Mouse (Mus musculus) thymus, postnatal 25 days (tissue): Measurements from ENCODE around the gene Gtf2h4.

ENCODE experiments used
- DNase-seq: peaks from one replicate; pipeline ENCODE4 v3.0.0; 2022

The Gtf2h4 gene

DNA sequence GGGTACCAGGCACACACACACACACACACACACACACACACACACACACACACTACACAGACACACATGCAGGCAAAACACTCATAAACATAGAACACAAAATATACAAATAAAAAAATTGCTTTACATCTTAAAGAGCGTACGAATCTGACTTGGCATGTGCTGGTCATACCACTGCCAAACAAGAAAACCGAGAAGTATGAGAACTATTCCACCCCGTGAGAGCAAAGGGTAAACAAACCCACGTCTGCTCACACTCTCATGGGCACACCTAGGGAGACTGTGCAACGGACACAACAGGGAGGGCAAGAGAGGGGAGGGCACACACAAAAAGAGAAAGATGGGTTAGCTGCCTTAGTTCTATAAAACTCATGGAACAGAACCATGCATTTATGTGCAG lies 23.2 kb upstream of the Gtf2h4 start:
- no peak for DNase-seq

DNA sequence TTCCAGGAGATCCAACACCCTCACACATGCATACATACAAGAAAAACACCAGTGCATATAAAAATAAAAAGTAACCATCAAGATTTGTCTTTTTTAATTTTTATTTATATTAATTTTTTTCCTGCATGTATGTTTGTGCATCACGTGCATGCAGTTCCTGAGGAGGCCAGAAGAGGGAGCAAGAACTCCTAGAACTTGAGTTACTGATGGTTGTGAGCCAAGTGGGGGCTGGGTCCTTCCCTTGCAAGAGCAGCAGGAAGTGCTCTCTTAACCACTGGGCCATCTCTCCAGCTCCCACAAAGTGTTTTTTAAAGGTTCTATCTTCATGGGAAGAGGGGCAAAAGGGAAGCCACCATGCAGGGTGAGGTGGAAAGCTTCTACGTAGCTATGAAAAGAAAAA lies 21.8 kb upstream of the Gtf2h4 start:
- peak; percentile 50 for DNase-seq

DNA sequence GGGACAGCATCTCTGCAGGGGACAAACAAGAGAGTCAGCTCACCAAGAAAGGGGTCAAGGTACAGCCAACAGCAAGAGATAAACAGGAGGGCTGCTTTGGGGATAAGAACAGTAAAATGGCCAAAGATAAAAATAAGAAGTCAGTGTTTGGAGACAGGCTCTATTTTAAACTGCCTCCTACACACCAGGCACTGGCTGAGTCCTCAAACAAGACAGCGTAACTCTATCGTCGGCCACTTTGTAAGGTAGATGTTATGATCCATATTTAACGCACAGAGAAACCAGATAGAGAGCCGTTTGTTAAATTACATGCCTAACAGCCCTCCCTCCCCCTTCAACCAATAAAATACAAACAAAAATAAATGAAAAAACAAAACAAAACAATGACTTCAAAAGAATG lies 20.4 kb upstream of the Gtf2h4 start:
- DNase-seq = no peak

DNA sequence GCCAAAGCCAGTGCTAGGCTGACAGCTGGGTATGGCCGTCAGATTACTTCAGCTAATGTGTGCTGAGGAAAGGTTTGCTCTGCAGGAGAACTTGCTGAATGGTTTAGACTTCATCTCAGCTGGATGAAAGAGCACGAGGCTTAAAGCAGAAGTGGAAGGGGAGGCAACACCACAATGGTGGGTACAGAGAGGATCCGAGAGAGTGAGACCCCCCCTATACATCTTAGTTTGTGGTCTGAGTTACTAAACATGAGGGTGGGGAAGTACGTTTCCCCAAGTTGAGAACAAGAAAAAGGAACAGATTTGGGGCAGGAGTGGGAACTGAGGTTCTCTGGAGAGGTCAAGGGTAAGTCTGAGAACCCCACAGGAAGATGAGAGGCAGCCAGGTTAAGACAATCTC lies 18.8 kb upstream of the Gtf2h4 start:
- no peak for DNase-seq

DNA sequence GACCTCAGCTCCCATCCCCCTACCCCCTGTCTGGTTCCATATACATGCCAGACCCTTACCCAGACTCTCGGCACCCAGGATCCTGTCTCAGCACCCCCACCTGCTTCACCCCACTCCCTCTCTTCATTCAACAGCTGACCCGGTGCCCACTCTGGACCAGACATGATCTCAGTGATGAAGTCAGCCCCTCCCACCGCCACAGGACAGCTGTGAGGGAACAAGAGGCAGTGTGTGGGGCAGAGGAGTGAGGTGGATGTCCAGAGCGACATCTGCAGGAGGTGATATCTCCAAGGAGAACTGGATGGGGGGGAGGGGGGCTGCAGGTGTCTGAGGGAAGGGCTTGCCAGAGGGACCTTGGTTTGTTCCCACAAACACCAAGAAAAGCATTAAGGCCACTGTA lies 18.3 kb upstream of the Gtf2h4 start:
- DNase-seq = no peak

DNA sequence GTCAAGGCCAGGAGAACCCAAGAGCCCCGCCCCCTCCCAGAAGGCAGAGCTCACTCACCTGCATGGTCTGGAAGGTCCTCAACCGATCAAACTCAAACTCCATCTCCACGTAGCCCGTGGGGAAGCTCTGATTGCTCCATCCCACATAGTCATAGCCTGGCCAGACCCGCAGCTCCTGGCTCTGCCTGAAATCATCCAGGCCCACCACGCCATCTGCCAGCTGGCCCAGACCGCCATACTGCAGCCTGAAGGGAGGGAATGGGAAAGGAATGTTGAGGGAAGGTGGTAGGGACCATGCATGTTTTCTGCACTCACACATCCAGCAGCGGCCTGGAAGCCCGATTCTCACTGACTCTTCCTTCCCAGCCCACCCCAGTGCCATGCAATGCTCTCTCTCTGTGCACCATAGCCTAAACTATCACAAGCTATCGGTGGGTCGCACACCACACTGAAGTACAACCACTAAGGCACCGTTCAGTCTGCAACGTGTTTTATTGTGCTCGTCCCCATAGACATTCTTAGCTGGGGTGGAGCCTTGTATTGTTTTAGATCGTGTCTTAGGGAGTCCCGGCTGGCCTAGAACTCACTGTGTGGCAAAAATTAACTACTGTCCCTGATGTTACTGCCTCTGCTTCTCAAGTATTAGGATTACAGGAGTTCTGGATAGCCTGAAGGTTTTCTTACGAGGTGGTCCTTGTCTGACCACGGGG lies 16.6 kb upstream of the Gtf2h4 start:
- DNase-seq = no peak

DNA sequence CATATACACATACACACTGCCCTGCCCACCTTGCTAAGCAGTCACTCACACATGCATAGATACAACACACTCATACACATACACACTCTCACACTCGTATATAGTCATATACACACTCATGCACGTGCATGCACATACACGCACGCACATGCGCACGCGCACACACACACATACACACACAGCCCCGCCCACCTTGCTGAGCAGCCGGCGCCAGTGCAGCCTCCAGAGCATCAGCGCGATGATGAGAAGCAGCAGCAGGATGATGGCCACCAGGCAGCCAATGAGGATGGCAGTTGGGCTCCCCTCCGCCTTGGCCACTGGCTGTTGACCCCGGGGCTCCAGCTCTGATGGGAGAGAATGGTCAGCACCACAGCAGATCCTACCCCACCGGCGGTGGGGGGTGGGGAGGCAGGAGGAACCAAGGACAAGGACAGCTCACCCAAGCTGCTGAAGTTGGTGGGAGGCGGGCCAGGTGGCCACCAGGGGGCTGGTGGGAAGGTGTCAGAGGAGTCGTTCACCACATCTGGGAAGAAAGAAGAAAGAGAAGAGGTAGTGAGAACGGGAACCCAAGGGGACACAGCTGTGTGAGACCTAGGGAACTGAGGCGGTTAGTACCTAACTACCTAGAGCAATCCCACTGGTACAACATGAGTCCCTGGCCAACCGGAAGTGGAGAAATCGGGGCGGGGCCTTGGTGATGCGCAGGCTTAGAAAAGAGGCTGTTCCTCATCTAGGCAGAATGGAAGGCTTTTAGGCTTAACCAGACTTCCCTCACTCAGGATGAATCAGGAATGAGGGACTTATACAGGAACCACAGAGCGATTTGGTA lies 15.0 kb upstream of the Gtf2h4 start:
- DNase-seq = peak; percentile 50

DNA sequence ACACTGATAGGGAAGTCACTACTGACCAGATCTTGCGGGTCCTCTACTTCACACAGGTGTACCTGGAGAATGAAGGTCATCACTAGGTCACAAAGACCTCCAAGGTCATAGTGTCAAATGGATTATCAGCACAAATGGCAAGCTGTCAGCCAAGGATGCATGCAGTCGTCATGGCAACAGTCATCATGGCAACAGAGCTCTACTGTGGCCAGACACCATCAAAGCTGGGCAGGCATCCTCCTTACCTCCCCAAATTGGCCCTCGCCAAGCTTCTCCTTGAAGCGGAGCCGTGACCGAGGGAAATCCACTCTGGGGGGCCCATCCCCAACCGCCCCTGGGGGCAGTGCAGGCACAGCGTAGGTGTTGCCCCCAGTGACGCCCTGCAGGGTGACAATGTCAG lies 11.5 kb upstream of the Gtf2h4 start:
- no peak for DNase-seq

DNA sequence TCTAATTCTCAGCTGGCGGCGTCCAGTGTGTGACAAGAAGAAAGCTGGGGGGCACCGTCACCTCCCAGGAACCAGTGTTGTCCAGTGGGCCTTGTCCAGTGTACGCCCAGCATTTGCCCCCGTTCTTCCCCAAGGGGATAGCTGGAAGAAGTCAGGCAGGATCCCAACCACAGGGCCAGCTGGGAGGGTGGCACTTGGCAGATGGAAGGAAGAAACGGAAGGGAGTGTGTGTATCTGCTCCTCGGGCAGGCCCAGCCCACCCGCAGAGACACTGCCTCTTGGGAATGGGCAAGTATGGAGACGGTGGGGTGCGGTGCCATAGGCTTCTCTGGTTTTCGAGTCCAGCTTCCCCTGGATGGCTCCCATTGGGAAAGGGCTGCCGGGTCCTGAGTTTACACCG lies 8.4 kb upstream of the Gtf2h4 start:
- no peak for DNase-seq

DNA sequence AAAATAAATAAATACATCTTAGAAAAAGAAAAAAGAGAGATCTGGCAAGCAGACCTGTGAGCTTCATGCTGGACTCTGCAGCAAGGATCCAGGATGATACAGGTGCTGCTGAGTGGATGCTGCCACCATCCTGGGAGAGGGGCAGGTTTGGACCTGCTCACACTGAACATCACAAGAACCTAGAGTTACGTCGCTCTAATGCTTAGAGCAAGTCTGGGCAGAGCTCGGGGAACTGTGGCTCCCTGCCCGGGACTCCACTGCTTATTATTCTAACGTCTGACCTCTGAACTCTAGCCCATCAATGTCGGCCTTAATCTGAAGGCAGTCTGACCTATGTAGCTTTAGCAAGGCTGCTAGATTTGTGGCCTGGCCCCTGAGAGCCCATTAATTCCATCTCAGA lies 7.1 kb upstream of the Gtf2h4 start:
- no peak for DNase-seq

DNA sequence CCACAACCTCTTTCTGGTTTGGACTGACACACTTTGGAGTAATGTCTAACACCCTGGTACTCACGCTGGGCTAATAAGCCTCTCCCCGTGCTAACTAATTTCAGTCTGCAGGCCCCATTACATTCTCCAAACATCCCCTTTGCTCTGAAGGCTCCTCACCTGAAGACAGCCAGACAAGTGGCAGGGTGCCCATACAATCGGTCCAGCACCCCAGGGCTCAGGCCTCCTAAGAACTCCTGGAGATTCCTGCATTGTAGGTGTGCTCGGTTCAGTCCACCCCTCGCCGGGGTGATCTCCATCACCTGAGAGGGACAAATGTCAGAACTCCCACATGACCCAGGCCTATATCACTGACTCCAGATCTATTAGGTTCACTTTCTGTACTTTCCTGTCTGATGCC lies 1.0 kb downstream of the Gtf2h4 start:
- DNase-seq = peak; percentile 54

DNA sequence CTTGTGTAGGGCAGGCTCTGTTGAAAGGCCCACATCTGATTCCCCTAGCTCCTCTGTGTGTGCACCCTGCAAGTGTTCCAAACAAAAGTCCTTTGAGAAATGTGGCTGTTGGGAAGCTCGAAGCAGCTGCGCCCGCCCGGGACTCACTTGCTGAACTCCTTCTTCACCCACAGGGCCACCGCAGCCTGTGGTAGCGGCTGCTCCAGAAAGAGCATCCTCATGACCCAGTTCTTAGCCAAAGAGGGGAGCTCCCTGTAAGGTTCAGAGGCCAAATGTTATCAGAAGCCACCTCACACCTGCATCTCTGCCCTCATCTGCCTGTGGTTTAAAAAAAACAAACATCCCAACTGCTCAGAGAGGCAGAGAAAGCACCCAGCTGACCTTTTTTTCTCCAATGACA lies 1.7 kb downstream of the Gtf2h4 start:
- DNase-seq = peak; percentile 80

DNA sequence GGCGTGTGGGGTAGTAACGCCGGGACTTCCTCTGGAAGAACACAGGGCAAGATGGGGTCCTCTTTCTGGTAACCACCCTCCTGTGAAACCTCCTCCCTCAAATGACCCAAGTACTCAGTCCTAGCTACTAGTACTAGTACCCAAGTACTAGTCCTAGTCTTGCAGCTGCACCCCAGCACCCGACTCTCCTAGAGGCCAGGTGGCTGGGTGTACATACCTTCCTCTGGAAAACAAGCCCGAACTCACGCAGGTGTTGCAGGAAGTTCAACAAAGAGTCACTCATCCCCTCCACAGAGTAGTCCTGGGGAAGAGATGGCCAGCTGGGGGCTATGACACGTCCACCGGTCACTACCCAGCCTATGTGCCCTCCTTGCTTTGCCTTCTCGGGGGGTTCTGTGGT lies 3.8 kb downstream of the Gtf2h4 start:
- peak; percentile 51 for DNase-seq

DNA sequence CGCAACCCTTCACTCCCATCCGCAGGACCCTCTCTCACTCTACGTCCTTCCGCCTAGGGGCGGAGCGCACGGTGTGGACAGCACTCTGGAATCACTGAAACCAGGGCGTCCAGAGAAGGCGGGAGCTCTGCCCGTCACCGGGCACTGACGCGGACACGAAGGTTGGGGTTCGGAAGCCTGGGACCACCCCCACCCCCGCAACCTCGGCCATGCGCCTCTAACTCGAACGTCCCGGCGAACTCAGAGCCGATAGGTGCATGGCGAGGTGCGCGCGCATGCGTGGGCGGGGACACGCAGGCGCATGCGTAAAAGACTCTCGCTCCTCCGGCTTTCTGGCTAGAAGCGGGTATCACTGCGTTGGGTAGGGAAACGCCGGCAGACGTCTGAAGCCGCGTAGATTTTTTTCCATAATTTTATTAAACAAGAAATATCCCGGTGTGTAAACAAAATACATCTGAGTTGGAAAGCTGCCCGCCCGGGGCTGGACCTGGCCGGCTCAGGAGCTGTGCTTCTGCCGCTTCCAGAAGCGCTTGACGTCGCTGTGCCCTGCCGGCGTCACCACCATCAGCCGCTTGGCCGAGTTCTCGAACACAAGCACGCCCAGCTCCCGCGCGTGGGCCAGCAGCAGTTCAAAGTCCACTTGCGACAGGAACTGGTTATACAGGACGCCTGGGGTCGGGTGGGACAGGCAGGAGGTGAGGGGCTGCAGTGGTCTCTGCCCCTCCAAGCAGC lies 6.0 kb downstream of the Gtf2h4 start, which contains the start of gene Vars2:
Gene Vars2, minus strand, starts transcription at position 259 of the 732 bp plus-strand sequence.
- DNase-seq = peak; percentile 98

DNA sequence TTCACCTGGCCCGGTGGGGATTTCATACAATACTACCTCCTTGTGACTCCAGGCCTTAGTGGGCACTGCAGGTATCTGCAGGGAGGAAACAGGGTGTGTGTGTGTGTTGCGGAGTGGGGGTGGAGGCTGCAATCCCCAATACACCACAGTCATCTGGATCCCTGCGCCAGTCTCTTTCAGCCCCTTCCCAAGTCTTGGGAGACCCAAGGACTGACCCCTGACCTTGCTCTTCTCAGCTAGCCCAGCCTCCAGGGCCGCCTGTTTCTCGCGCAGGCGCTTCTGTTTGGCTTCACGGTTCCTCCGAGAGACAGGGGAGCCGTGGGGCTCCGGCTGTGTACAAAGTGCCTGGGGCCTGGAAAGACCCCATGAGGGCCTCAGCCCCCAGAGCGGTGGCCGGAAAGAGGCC lies 6.7 kb downstream of the Gtf2h4 start:
- no peak for DNase-seq

DNA sequence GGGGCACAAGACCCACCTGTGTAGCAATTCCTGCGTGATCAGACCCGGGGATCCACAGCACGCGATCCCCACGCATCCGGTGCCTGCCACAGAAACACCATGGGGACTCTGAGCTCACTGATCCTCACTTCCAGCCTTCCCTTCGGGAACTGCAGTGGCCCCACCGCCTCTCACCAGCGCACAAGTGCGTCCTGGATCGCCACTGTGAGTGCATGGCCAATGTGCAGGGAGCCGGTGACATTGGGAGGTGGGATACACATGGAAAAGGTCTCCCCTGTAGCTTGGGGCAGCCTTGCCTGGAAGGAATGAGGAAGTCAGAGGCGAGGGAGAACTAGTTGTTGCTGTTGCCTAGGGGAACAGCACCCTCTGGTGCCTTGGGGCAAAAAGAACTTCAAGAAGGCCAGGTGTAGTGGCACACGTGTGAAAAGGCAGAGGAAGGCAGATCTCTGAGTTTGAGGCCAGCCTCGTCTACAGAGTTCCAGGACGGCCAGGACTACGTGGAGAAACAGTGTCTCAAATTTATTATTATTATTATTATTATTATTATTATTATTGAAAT lies 7.5 kb downstream of the Gtf2h4 start:
- DNase-seq = peak; percentile 64

DNA sequence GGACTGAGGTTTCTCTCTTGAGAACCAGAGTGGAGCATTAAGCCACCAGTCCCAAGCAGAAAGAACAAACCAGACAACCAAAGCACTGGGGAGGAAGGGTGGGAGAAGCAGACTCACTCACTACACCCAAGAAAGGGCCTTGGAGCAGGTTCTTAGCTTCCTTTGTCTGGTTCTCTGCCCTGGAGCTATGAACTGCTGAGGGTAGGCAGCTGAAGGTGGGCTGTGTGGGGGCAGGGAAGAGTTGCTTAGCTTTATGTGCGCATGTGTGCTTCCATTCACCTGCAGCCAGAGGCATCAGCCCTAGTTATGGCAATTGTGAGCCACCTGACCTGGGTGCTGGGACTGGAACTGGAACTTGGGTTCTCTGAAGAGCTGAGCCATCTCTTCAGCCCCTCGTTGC lies 20.5 kb downstream of the Gtf2h4 start:
- DNase-seq = no peak

DNA sequence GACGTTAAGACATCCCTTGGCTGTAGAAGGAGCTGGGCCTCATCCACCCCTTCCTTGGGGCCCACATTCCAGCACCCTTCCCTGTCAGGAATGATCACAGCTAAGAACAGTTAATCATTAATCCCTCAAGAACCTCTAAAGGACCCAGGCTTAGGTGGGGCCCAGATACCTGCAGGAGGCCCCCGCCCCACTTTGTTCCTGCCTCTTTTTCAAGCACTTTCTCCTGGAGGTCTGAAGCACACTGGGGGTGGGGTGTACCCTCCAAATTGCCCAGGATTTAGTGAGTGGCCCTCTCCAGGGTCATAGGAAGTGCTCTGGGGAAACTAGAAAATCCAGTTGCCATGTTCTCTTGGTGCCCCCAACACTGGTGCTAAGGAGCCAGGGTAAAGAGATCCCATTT lies 24.1 kb downstream of the Gtf2h4 start:
- DNase-seq = no peak

DNA sequence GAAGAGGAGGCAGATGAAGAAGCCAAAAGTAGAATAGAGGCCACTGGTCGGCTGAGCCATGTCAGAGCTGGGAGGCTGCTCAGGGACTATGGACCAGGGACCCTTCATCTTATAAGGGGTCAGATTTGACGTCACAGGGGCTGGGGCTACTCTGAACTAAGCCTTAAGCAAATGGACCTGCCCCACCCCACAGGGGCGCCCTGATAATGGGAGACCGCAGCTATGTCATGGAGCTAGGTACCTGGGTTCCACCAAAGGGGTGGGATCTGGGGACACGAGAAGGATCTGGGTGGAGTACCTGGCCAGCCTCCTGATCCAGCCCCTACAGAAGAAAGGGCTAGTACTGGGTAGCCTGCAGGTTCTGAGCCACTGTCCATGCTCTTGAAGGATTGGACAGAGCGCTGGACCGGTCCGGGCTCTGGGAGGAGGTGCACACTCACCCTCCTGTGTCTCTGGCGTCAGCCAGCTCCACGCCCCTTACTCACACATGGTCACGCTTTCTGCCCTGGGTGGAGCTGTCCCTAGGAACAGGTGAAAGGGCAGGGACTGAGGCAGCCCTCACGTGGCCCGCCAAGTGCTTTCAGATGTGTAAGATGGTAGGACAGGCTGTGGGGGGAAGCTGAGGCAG lies 29.8 kb downstream of the Gtf2h4 start, which contains the start of gene Mucl3:
Gene Mucl3, minus strand, starts transcription at position 87 of the 628 bp plus-strand sequence.
- no peak for DNase-seq

DNA sequence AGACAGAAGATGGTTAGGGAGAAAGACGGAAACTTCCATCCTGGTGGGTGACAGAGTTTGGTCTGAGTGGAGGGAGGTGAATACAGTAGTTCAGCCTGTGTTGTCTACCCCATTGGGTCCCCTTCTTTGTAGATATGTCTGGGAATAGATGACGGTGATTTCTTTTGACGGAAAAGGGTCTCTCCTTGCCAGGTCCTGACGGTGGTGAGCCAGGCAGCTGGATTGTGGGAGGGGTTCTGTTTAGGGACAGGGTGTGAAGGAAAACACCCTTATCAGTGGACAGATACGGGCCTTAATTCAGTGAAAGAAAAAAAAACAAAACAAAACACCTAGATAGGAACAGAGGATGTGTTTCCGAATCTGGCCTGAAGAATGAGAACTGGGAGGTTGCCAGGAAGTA lies 34.2 kb downstream of the Gtf2h4 start:
- DNase-seq = no peak

DNA sequence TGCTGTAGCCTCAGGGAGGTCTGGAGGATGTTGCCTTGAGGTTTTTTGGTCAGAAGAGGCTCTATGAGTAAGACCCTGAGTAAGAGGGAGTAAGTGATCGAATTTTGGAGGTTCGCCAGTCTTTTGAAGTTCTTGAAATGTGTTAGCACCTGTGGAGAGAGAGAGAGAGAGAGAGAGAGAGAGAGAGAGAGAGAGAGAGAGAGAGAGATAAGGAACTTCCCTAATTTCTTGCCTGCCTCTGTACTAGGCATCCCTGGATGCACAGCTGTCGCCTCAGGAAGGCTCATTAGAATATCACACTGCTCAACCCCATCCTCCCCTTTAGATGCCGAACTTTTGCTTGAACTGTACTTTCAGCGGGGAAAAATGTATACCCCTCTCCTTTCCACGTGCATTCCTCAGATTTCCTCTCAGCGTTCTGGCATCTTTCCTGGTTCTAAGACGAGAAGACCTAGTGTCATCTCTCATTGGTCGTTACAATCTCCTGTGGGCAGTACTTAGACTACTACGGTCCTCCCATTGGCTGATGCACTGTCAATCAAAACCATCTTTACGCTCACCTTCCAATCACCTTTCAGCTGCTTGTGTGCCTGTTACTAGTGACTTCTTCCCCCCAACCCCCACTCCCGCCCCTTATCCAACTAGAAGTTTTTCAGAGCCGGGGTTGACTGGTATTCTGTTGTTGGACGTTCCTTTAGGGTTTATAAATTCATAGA lies 34.9 kb downstream of the Gtf2h4 start:
- peak; percentile 66 for DNase-seq

DNA sequence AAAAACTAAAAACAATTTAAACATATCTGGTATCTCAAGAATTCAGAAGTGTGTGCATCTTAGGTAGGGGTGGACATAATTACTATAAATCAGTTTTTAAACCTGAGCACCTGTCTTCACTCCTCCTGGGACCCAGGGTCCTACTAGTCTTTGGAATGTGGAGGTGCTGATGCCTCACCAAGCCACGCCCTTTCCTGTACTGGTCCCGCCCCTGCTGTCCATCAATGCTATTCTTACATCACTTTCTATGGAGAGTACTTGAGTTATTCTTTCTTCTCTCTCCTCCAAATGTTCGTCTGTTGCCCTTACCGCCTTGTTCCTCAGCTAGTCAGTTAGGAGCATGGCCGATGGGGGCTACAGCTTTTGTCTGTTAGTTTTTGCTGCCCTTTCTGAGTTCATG lies 37.2 kb downstream of the Gtf2h4 start:
- DNase-seq = peak; percentile 28
